Mouse (Mus musculus): Measurements from ENCODE around the gene Pou3f3. TPM values are rescaled to one million over a fixed set of nuclear protein-coding genes. Genes with fewer than 3 reads are reported as not detected.

The Pou3f3 gene
- polyA plus RNA-seq (2015; fragmentation: Nextera tagmentation; extraction: Ambion mirVana) = not detected in 2 replicates

GRCm38 (mm10) chr1:42695578-42695915 is at the start of gene Pou3f3:
Gene Pou3f3, plus strand, starts transcription at chr1:42695768.
- peak within 1 kb of the TSS; percentile 63 for H3K4me2 ChIP-seq (ENCODE audit: low read depth, low read length)
- no peaks in the 10 kb centered on the region for H3K9me3 ChIP-seq (ENCODE audit: low read length)
- no peaks in the 10 kb centered on the region for H3K36me3 ChIP-seq (replicated peaks; ENCODE audit: insufficient read depth, low read length)
- H3K4me1 ChIP-seq (ENCODE audit: insufficient read depth) = 0 out of 2 replicates have a peak, but pooled peaks cover 2% of the 10 kb centered on the region
- H3K4me3 ChIP-seq (ENCODE audit: low read depth, low read length) = peak within 1 kb of the TSS; percentile 37
- 2% methylated on average over 20 of the region's 21 CpGs for WGBS (ENCODE audit: insufficient replicate concordance)
- no peak within 1 kb of the TSS for H3K27ac ChIP-seq (ENCODE audit: low read depth)
- ATAC-seq (no peak), DNase-seq (peak; percentile 30)
- TF ChIP-seq EP300 (IDR thresholded peaks at IDR 0.05; ENCODE audit: low read depth) (no peak), CTCF (IDR thresholded peaks at IDR 0.05; ENCODE audit: low read depth) (no peak)
- no peak within 1 kb of the TSS for H3K9ac ChIP-seq (replicated peaks)
- peaks cover 92% of the 10 kb centered on the region for H3K27me3 ChIP-seq (ENCODE audit: insufficient read depth, low read length)

DNA sequence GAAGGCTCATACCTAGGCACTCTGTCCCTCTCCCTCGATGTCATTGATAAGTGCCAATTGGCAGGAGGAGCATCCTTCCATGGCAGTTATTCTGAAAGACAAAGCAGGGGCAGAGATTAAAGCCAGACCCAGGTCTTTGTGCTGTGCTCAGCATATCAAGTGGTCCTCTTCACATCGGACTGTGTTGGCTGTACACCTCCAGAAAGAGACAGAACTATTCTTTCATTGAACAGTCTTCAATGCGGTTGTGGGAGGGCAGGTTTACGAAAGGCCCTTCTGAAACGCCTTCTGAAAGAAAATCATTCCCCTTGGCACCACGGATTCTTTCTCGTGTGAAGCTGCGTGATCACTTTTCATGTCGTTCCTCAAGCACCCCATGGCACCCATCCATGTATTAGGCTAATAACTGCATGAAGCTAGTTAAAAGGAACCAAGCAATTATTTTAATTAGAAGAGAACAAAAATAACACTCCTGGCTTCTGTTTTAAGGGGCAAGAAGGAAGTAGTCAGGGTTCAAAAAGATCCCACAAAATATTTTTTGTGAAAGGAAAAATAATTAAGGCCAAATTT is 47.1 kb upstream of the Pou3f3 start:
- H3K4me1 ChIP-seq (ENCODE audit: insufficient read depth) = no peaks in the 10 kb centered on the region
- H3K4me3 ChIP-seq (ENCODE audit: low read depth, low read length) = no peak overlapping the region
- H3K27ac ChIP-seq (ENCODE audit: low read depth) = no peak overlapping the region
- no peak overlapping the region for H3K4me2 ChIP-seq (ENCODE audit: low read depth, low read length)
- ATAC-seq = no peak
- H3K9me3 ChIP-seq (ENCODE audit: low read length) = no peaks in the 10 kb centered on the region; the same call in 1 of the 2 replicates
- no peaks in the 10 kb centered on the region for H3K27me3 ChIP-seq (ENCODE audit: insufficient read depth, low read length)
- no peak for DNase-seq
- no peak for TF ChIP-seq EP300 (IDR thresholded peaks at IDR 0.05; ENCODE audit: low read depth)
- no peak for TF ChIP-seq CTCF (IDR thresholded peaks at IDR 0.05; ENCODE audit: low read depth)
- WGBS (ENCODE audit: insufficient replicate concordance) = 84% methylated on average over 9 of the region's 9 CpGs
- H3K9ac ChIP-seq (replicated peaks) = no peak overlapping the region
- H3K36me3 ChIP-seq (replicated peaks; ENCODE audit: insufficient read depth, low read length) = no peaks in the 10 kb centered on the region

DNA sequence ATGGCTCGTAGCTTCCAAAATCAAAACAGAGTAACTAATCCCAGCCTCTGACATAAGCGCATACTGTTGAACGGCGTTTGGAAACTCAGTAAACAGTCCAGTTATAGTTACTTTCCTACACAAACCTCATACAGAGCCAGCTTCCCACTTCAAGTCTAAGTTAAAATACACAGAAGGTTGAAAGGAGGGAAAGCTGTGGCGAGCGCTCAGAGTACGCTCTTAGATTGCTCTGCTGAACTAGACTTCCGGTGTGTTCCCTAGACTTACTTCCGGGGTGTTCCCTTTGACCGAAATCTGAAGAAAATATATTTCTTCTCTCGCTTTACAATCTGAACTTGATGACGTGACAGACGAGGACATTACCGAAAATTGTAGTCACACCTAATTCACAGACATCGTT is 44.1 kb upstream of the Pou3f3 start:
- Histone ChIP-seq H3K36me3 (replicated peaks; ENCODE audit: insufficient read depth, low read length) (no peaks in the 10 kb centered on the region), H3K4me3 (ENCODE audit: low read depth, low read length) (no peak overlapping the region), H3K4me2 (ENCODE audit: low read depth, low read length) (no peak overlapping the region), H3K27me3 (ENCODE audit: insufficient read depth, low read length) (no peaks in the 10 kb centered on the region), H3K9ac (replicated peaks) (no peak overlapping the region), H3K4me1 (ENCODE audit: insufficient read depth) (no peaks in the 10 kb centered on the region), H3K9me3 (ENCODE audit: low read length) (no peaks in the 10 kb centered on the region), H3K27ac (ENCODE audit: low read depth) (no peak overlapping the region)
- TF ChIP-seq EP300 (IDR thresholded peaks at IDR 0.05; ENCODE audit: low read depth) = no peak
- WGBS (ENCODE audit: insufficient replicate concordance) = 83% methylated on average over 15 of the region's 15 CpGs
- DNase-seq (no peak), ATAC-seq (no peak)

DNA sequence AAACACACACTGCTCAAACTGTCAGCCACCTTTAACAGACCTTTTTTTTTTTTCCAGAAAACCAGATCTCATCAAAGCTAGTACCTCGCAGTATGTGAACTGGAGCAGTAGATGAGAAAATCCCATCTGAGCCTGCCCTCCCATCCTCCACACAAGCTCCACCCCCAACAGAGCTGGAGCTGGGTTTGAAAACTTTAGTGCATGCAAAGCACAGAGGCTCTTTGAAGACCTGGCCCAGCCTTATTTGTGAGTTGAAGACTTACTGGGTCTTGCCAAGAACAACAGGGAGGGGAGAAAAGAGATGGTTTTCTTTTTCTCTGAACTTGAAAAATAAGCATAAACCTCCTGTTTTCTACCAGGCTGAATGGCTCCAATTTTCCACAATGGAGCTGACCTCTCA is 28.0 kb upstream of the Pou3f3 start:
- TF ChIP-seq EP300 (IDR thresholded peaks at IDR 0.05; ENCODE audit: low read depth) (no peak), CTCF (IDR thresholded peaks at IDR 0.05; ENCODE audit: low read depth) (no peak)
- no peak overlapping the region for H3K4me3 ChIP-seq (ENCODE audit: low read depth, low read length)
- 84% methylated on average over 1 of the region's 1 CpGs for WGBS (ENCODE audit: insufficient replicate concordance)
- H3K27me3 ChIP-seq (ENCODE audit: insufficient read depth, low read length) = no peaks in the 10 kb centered on the region
- no peaks in the 10 kb centered on the region for H3K4me1 ChIP-seq (ENCODE audit: insufficient read depth)
- H3K9ac ChIP-seq (replicated peaks) = no peak overlapping the region
- no peak overlapping the region for H3K4me2 ChIP-seq (ENCODE audit: low read depth, low read length)
- H3K27ac ChIP-seq (ENCODE audit: low read depth) = no peak overlapping the region
- H3K36me3 ChIP-seq (replicated peaks; ENCODE audit: insufficient read depth, low read length) = no peaks in the 10 kb centered on the region
- ATAC-seq (no peak), DNase-seq (no peak)
- H3K9me3 ChIP-seq (ENCODE audit: low read length) = no peaks in the 10 kb centered on the region

- Histone ChIP-seq H3K9me3 (ENCODE audit: low read length) (no peaks in the 10 kb centered on the region), H3K27me3 (ENCODE audit: insufficient read depth, low read length) (peaks cover 38% of the 10 kb centered on the region), H3K9ac (replicated peaks) (no peak overlapping the region), H3K4me3 (ENCODE audit: low read depth, low read length) (no peak overlapping the region), H3K4me2 (ENCODE audit: low read depth, low read length) (no peak overlapping the region), H3K36me3 (replicated peaks; ENCODE audit: insufficient read depth, low read length) (no peaks in the 10 kb centered on the region), H3K27ac (ENCODE audit: low read depth) (no peak overlapping the region), H3K4me1 (ENCODE audit: insufficient read depth) (no peaks in the 10 kb centered on the region)
- DNase-seq (no peak), ATAC-seq (no peak)
- WGBS (ENCODE audit: insufficient replicate concordance) = 63% methylated on average over 3 of the region's 3 CpGs
- TF ChIP-seq CTCF (IDR thresholded peaks at IDR 0.05; ENCODE audit: low read depth) (no peak), EP300 (IDR thresholded peaks at IDR 0.05; ENCODE audit: low read depth) (no peak)
Measured at GRCm38 (mm10) chr1:42680673-42681072, 14.9 kb upstream of the Pou3f3 start.

GRCm38 (mm10) chr1:42681762-42682161 is 13.8 kb upstream of the Pou3f3 start:
- Histone ChIP-seq H3K36me3 (replicated peaks; ENCODE audit: insufficient read depth, low read length) (no peaks in the 10 kb centered on the region), H3K9me3 (ENCODE audit: low read length) (no peaks in the 10 kb centered on the region), H3K9ac (replicated peaks) (no peak overlapping the region), H3K4me2 (ENCODE audit: low read depth, low read length) (no peak overlapping the region), H3K4me1 (ENCODE audit: insufficient read depth) (no peaks in the 10 kb centered on the region), H3K27me3 (ENCODE audit: insufficient read depth, low read length) (peaks cover 48% of the 10 kb centered on the region), H3K27ac (ENCODE audit: low read depth) (no peak overlapping the region), H3K4me3 (ENCODE audit: low read depth, low read length) (no peak overlapping the region)
- no peak for DNase-seq
- ATAC-seq = no peak
- WGBS (ENCODE audit: insufficient replicate concordance) = 69% methylated on average over 5 of the region's 5 CpGs
- TF ChIP-seq EP300 (IDR thresholded peaks at IDR 0.05; ENCODE audit: low read depth) (no peak), CTCF (IDR thresholded peaks at IDR 0.05; ENCODE audit: low read depth) (no peak)

- Histone ChIP-seq H3K27me3 (ENCODE audit: insufficient read depth, low read length) (peaks cover 66% of the 10 kb centered on the region), H3K9ac (replicated peaks) (no peak overlapping the region), H3K4me3 (ENCODE audit: low read depth, low read length) (no peak overlapping the region), H3K36me3 (replicated peaks; ENCODE audit: insufficient read depth, low read length) (no peaks in the 10 kb centered on the region), H3K9me3 (ENCODE audit: low read length) (no peaks in the 10 kb centered on the region), H3K27ac (ENCODE audit: low read depth) (no peak overlapping the region), H3K4me2 (ENCODE audit: low read depth, low read length) (no peak overlapping the region), H3K4me1 (ENCODE audit: insufficient read depth) (no peaks in the 10 kb centered on the region)
- ATAC-seq (no peak), DNase-seq (no peak)
- TF ChIP-seq CTCF (IDR thresholded peaks at IDR 0.05; ENCODE audit: low read depth) = no peak
- TF ChIP-seq EP300 (IDR thresholded peaks at IDR 0.05; ENCODE audit: low read depth) = no peak
- WGBS (ENCODE audit: insufficient replicate concordance) = 3% methylated on average over 6 of the region's 6 CpGs
Measured at GRCm38 (mm10) chr1:42683861-42684260, 11.7 kb upstream of the Pou3f3 start.
